Mouse (Mus musculus): ENCODE measurements around the gene Akt2.

Akt2 gene

GRCm38 (mm10) chr7:27591266-27592216 lies at the start of gene Akt2:
Akt2 (plus strand) TSS chr7:27591552.
- peak; percentile 76 for DNase-seq (ENCODE audit: low spot score)

- no peak for DNase-seq (ENCODE audit: low spot score)
Observed at GRCm38 (mm10) chr7:27541922-27542321, 49.4 kb upstream of the Akt2 start.

GRCm38 (mm10) chr7:27542392-27543033 lies 48.8 kb upstream of the Akt2 start:
- peak; percentile 74 for DNase-seq (ENCODE audit: low spot score)

- DNase-seq (ENCODE audit: low spot score): no peak
Observed at GRCm38 (mm10) chr7:27543065-27543464, 48.3 kb upstream of the Akt2 start.

- DNase-seq (ENCODE audit: low spot score): no peak
Observed at GRCm38 (mm10) chr7:27543851-27544250, 47.5 kb upstream of the Akt2 start.

- no peak for DNase-seq (ENCODE audit: low spot score)
Observed at GRCm38 (mm10) chr7:27544675-27545370, 46.5 kb upstream of the Akt2 start.

- DNase-seq (ENCODE audit: low spot score): no peak
Observed at GRCm38 (mm10) chr7:27549597-27549996, 41.8 kb upstream of the Akt2 start.

- no peak for DNase-seq (ENCODE audit: low spot score)
Observed at GRCm38 (mm10) chr7:27552070-27552469, 39.3 kb upstream of the Akt2 start.

GRCm38 (mm10) chr7:27552931-27553513 lies 38.3 kb upstream of the Akt2 start, which contains the start of the genes Pld3 and 2310022A10Rik:
Pld3 (minus strand) TSS chr7:27553218.
2310022A10Rik (plus strand) TSS chr7:27553233.
- peak; percentile 89 for DNase-seq (ENCODE audit: low spot score)

- DNase-seq (ENCODE audit: low spot score): no peak
Observed at GRCm38 (mm10) chr7:27560291-27560887, 31.0 kb upstream of the Akt2 start.

GRCm38 (mm10) chr7:27560978-27561377 lies 30.4 kb upstream of the Akt2 start:
- DNase-seq (ENCODE audit: low spot score): no peak

GRCm38 (mm10) chr7:27569580-27570224 lies 21.6 kb upstream of the Akt2 start:
- peak; percentile 54 for DNase-seq (ENCODE audit: low spot score)

GRCm38 (mm10) chr7:27572133-27572532 lies 19.2 kb upstream of the Akt2 start:
- DNase-seq (ENCODE audit: low spot score): no peak

GRCm38 (mm10) chr7:27574124-27574880 lies 17.1 kb upstream of the Akt2 start:
- DNase-seq (ENCODE audit: low spot score): no peak

- DNase-seq (ENCODE audit: low spot score): no peak
Observed at GRCm38 (mm10) chr7:27576914-27577313, 14.4 kb upstream of the Akt2 start.

- no peak for DNase-seq (ENCODE audit: low spot score)
Observed at GRCm38 (mm10) chr7:27577589-27577988, 13.8 kb upstream of the Akt2 start.

GRCm38 (mm10) chr7:27578465-27578864 lies 12.9 kb upstream of the Akt2 start:
- no peak for DNase-seq (ENCODE audit: low spot score)

GRCm38 (mm10) chr7:27580380-27581174 lies 10.8 kb upstream of the Akt2 start:
- DNase-seq (ENCODE audit: low spot score): no peak

GRCm38 (mm10) chr7:27586861-27587260 lies 4.5 kb upstream of the Akt2 start:
- DNase-seq (ENCODE audit: low spot score): no peak

GRCm38 (mm10) chr7:27587741-27588140 lies 3.6 kb upstream of the Akt2 start:
- no peak for DNase-seq (ENCODE audit: low spot score)
